Mouse (Mus musculus): ENCODE data around the gene Rimkla. TPM values are rescaled to one million over a fixed set of nuclear protein-coding genes. Genes with fewer than 3 reads are reported as not detected.

The Rimkla gene
- polyA plus RNA-seq, 1 experiment from 2014 or later, result 4.6 TPM

- Histone ChIP-seq H3K36me3 (ENCODE audit: control insufficient read depth, insufficient read depth) (no peaks in the 10 kb centered on the region), H3K27me3 (ENCODE audit: control insufficient read depth, insufficient read depth, low read length) (no peaks in the 10 kb centered on the region), H3K4me3 (ENCODE audit: low read length) (no peak overlapping the region), H3K9me3 (replicated peaks; ENCODE audit: control insufficient read depth, low read length) (no peaks in the 10 kb centered on the region), H3K27ac (ENCODE audit: low read length) (no peak overlapping the region), H3K4me2 (ENCODE audit: low read depth, low read length) (no peak overlapping the region), H3K4me1 (ENCODE audit: control insufficient read depth, insufficient read depth, low read length) (no peaks in the 10 kb centered on the region), H3K9ac (ENCODE audit: low read length) (no peak overlapping the region)
- ATAC-seq (replicated peaks; ENCODE audit: extremely low read depth, insufficient read depth, low FRiP score), result no peak
Measured at GRCm38 (mm10) chr4:119526329-119526845, 34.0 kb upstream of the Rimkla start.

GRCm38 (mm10) chr4:119524466-119524865, 32.0 kb upstream of the Rimkla start:
- 74% methylated on average over 2 of the region's 2 CpGs for WGBS
- ATAC-seq (replicated peaks; ENCODE audit: extremely low read depth, insufficient read depth, low FRiP score), result no peak
- Histone ChIP-seq H3K4me2 (ENCODE audit: low read depth, low read length) (no peak overlapping the region), H3K27me3 (ENCODE audit: control insufficient read depth, insufficient read depth, low read length) (no peaks in the 10 kb centered on the region), H3K9me3 (replicated peaks; ENCODE audit: control insufficient read depth, low read length) (no peaks in the 10 kb centered on the region), H3K4me1 (ENCODE audit: control insufficient read depth, insufficient read depth, low read length) (no peaks in the 10 kb centered on the region), H3K36me3 (ENCODE audit: control insufficient read depth, insufficient read depth) (no peaks in the 10 kb centered on the region), H3K9ac (ENCODE audit: low read length) (no peak overlapping the region), H3K4me3 (ENCODE audit: low read length) (no peak overlapping the region), H3K27ac (ENCODE audit: low read length) (no peak overlapping the region)

- H3K4me3 ChIP-seq (ENCODE audit: low read length), result no peak overlapping the region
- no peaks in the 10 kb centered on the region for H3K4me1 ChIP-seq (ENCODE audit: control insufficient read depth, insufficient read depth, low read length)
- H3K9ac ChIP-seq (ENCODE audit: low read length), result no peak overlapping the region
- H3K27me3 ChIP-seq (ENCODE audit: control insufficient read depth, insufficient read depth, low read length), result no peaks in the 10 kb centered on the region
- no peaks in the 10 kb centered on the region for H3K9me3 ChIP-seq (replicated peaks; ENCODE audit: control insufficient read depth, low read length)
- ATAC-seq (replicated peaks; ENCODE audit: extremely low read depth, insufficient read depth, low FRiP score), result no peak
- H3K36me3 ChIP-seq (ENCODE audit: control insufficient read depth, insufficient read depth), result no peaks in the 10 kb centered on the region
- no peak overlapping the region for H3K27ac ChIP-seq (ENCODE audit: low read length)
- H3K4me2 ChIP-seq (ENCODE audit: low read depth, low read length), result no peak overlapping the region
- 85% methylated on average over 1 of the region's 1 CpGs for WGBS
Measured at GRCm38 (mm10) chr4:119524010-119524409, 31.6 kb upstream of the Rimkla start.

- WGBS, result 68% methylated on average over 4 of the region's 4 CpGs
- no peaks in the 10 kb centered on the region for H3K4me1 ChIP-seq (ENCODE audit: control insufficient read depth, insufficient read depth, low read length)
- ATAC-seq (replicated peaks; ENCODE audit: extremely low read depth, insufficient read depth, low FRiP score), result no peak
Measured at GRCm38 (mm10) chr4:119523575-119523974, 31.1 kb upstream of the Rimkla start.

GRCm38 (mm10) chr4:119512731-119513141, 20.3 kb upstream of the Rimkla start:
- ATAC-seq (replicated peaks; ENCODE audit: extremely low read depth, insufficient read depth, low FRiP score), result peak; percentile 97
- WGBS, result 11% methylated on average over 3 of the region's 3 CpGs
- H3K4me3 ChIP-seq (ENCODE audit: low read length), result no peak overlapping the region
- H3K9me3 ChIP-seq (replicated peaks; ENCODE audit: control insufficient read depth, low read length), result no peaks in the 10 kb centered on the region; the same call in none of the 2 replicates
- peaks cover 15% of the 10 kb centered on the region for H3K4me1 ChIP-seq (ENCODE audit: control insufficient read depth, insufficient read depth, low read length)
- H3K27me3 ChIP-seq (ENCODE audit: control insufficient read depth, insufficient read depth, low read length), result no peaks in the 10 kb centered on the region
- H3K4me2 ChIP-seq (ENCODE audit: low read depth, low read length), result peak overlapping the region; percentile 38; the same call in 1 of the 2 replicates
- peak overlapping the region; percentile 78 for H3K27ac ChIP-seq (ENCODE audit: low read length)
- no peak overlapping the region for H3K9ac ChIP-seq (ENCODE audit: low read length)
- no peaks in the 10 kb centered on the region for H3K36me3 ChIP-seq (ENCODE audit: control insufficient read depth, insufficient read depth)

More at GRCm38 (mm10) chr4:119523575-119523974, 31.1 kb upstream of the Rimkla start:
- no peak overlapping the region for H3K27ac ChIP-seq (ENCODE audit: low read length)
- no peaks in the 10 kb centered on the region for H3K36me3 ChIP-seq (ENCODE audit: control insufficient read depth, insufficient read depth)
- no peak overlapping the region for H3K4me3 ChIP-seq (ENCODE audit: low read length)
- no peaks in the 10 kb centered on the region for H3K27me3 ChIP-seq (ENCODE audit: control insufficient read depth, insufficient read depth, low read length)
- H3K9me3 ChIP-seq (replicated peaks; ENCODE audit: control insufficient read depth, low read length), result no peaks in the 10 kb centered on the region
- no peak overlapping the region for H3K9ac ChIP-seq (ENCODE audit: low read length)
- no peak overlapping the region for H3K4me2 ChIP-seq (ENCODE audit: low read depth, low read length)

- H3K27me3 ChIP-seq (ENCODE audit: control insufficient read depth, insufficient read depth, low read length), result no peaks in the 10 kb centered on the region
- no peak overlapping the region for H3K4me3 ChIP-seq (ENCODE audit: low read length)
- no peak for ATAC-seq (replicated peaks; ENCODE audit: extremely low read depth, insufficient read depth, low FRiP score)
- WGBS, result 82% methylated on average over 2 of the region's 2 CpGs
- H3K36me3 ChIP-seq (ENCODE audit: control insufficient read depth, insufficient read depth), result no peaks in the 10 kb centered on the region
- no peaks in the 10 kb centered on the region; the same call in none of the 2 replicates for H3K9me3 ChIP-seq (replicated peaks; ENCODE audit: control insufficient read depth, low read length)
- H3K27ac ChIP-seq (ENCODE audit: low read length), result no peak overlapping the region
- H3K4me1 ChIP-seq (ENCODE audit: control insufficient read depth, insufficient read depth, low read length), result peaks cover 15% of the 10 kb centered on the region
- no peak overlapping the region for H3K9ac ChIP-seq (ENCODE audit: low read length)
- H3K4me2 ChIP-seq (ENCODE audit: low read depth, low read length), result no peak overlapping the region
Measured at GRCm38 (mm10) chr4:119511591-119511990, 19.2 kb upstream of the Rimkla start.

- WGBS, result 69% methylated on average over 5 of the region's 5 CpGs
- H3K9me3 ChIP-seq (replicated peaks; ENCODE audit: control insufficient read depth, low read length), result no peaks in the 10 kb centered on the region
- H3K36me3 ChIP-seq (ENCODE audit: control insufficient read depth, insufficient read depth), result no peaks in the 10 kb centered on the region
- H3K27ac ChIP-seq (ENCODE audit: low read length), result no peak overlapping the region
- no peak overlapping the region for H3K4me3 ChIP-seq (ENCODE audit: low read length)
- H3K27me3 ChIP-seq (ENCODE audit: control insufficient read depth, insufficient read depth, low read length), result peaks cover 5% of the 10 kb centered on the region
- H3K4me1 ChIP-seq (ENCODE audit: control insufficient read depth, insufficient read depth, low read length), result no peaks in the 10 kb centered on the region
- no peak overlapping the region for H3K4me2 ChIP-seq (ENCODE audit: low read depth, low read length)
- no peak overlapping the region for H3K9ac ChIP-seq (ENCODE audit: low read length)
- ATAC-seq (replicated peaks; ENCODE audit: extremely low read depth, insufficient read depth, low FRiP score), result no peak
Measured at GRCm38 (mm10) chr4:119498319-119498848, 6.0 kb upstream of the Rimkla start.

- Histone ChIP-seq H3K27me3 (ENCODE audit: control insufficient read depth, insufficient read depth, low read length) (peaks cover 14% of the 10 kb centered on the region), H3K27ac (ENCODE audit: low read length) (no peak overlapping the region), H3K9me3 (replicated peaks; ENCODE audit: control insufficient read depth, low read length) (peaks cover 4% of the 10 kb centered on the region), H3K36me3 (ENCODE audit: control insufficient read depth, insufficient read depth) (no peaks in the 10 kb centered on the region), H3K4me2 (ENCODE audit: low read depth, low read length) (peak overlapping the region; percentile 76), H3K4me3 (ENCODE audit: low read length) (peak overlapping the region; percentile 69), H3K9ac (ENCODE audit: low read length) (peak overlapping the region; percentile 67), H3K4me1 (ENCODE audit: control insufficient read depth, insufficient read depth, low read length) (0 out of 2 replicates have a peak, but pooled peaks cover 2% of the 10 kb centered on the region)
- no peak for ATAC-seq (replicated peaks; ENCODE audit: extremely low read depth, insufficient read depth, low FRiP score)
- WGBS, result 42% methylated on average over 10 of the region's 10 CpGs
Measured at GRCm38 (mm10) chr4:119492933-119493327, 502 bp upstream of the Rimkla start.

- ATAC-seq (replicated peaks; ENCODE audit: extremely low read depth, insufficient read depth, low FRiP score), result no peak
- H3K4me3 ChIP-seq (ENCODE audit: low read length), result no peak overlapping the region
- H3K9ac ChIP-seq (ENCODE audit: low read length), result no peak overlapping the region
- H3K4me1 ChIP-seq (ENCODE audit: control insufficient read depth, insufficient read depth, low read length), result 0 out of 2 replicates have a peak, but pooled peaks cover 2% of the 10 kb centered on the region
- WGBS, result 77% methylated on average over 3 of the region's 3 CpGs
- H3K27me3 ChIP-seq (ENCODE audit: control insufficient read depth, insufficient read depth, low read length), result peaks cover 14% of the 10 kb centered on the region
- peaks cover 4% of the 10 kb centered on the region for H3K9me3 ChIP-seq (replicated peaks; ENCODE audit: control insufficient read depth, low read length)
- H3K36me3 ChIP-seq (ENCODE audit: control insufficient read depth, insufficient read depth), result no peaks in the 10 kb centered on the region
- H3K4me2 ChIP-seq (ENCODE audit: low read depth, low read length), result no peak overlapping the region
- H3K27ac ChIP-seq (ENCODE audit: low read length), result no peak overlapping the region
Measured at GRCm38 (mm10) chr4:119490806-119491205, 1.6 kb downstream of the Rimkla start.
